8 mouse cellular contexts compared by ENCODE assay signal in the genomic region with DNA sequence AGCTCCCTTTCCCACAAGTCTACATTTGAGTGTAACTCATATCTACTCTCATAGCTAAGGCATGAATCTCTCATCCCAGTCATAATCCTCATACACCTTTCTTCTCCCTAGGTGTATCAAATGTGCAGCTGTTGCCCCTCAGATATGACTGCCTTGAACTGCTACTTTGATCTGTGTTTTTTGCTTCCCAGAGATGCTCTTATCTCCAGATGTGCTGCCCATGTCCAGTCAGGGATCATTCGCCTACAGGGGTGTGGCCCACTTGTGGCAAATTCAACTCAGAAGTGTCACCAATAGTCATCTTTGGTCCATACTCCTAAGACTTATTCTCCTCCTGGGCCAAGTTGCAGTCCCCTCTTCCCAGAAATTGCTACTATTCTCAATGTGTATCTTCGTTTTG. TPM values are rescaled to one million over a fixed set of nuclear protein-coding genes. Genes with fewer than 3 reads are reported as not detected.
DNase-seq lines count a peak whose midpoint lies in the region; ATAC-seq and TF ChIP-seq lines count a peak whose summit lies in the region.

No protein-coding gene starts in this region.

- ATAC-seq in kidney, embryonic 16.5 days (ENCODE audit: low FRiP score, low TSS enrichment): 0 out of 2 replicates have a peak, but pooled peaks have one; percentile 1
- peak; percentile 1; the same call in 1 of the 2 replicates for ATAC-seq in hindbrain, postnatal 0 days
- no peak; the same call in 1 of the 2 replicates for ATAC-seq in midbrain, embryonic 16.5 days

- H3K4me3 ChIP-seq in kidney, embryonic 16.5 days (ENCODE audit: low read length): peak overlapping the region; percentile 78
- peak overlapping the region; percentile 77 for H3K4me3 ChIP-seq in embryonic facial prominence, embryonic 10.5 days
- H3K4me3 ChIP-seq in hindbrain, postnatal 0 days (ENCODE audit: low read length): peak overlapping the region; percentile 43
- H3K4me3 ChIP-seq in midbrain, embryonic 16.5 days (ENCODE audit: low read depth, low read length): peak overlapping the region; percentile 77

- no peaks in the 10 kb centered on the region for H3K27me3 ChIP-seq in kidney, embryonic 16.5 days (ENCODE audit: insufficient read depth, low read length)
- H3K27me3 ChIP-seq in embryonic facial prominence, embryonic 10.5 days (replicated peaks; ENCODE audit: low read depth, poor library complexity, severe bottlenecking): no peaks in the 10 kb centered on the region
- H3K27me3 ChIP-seq in hindbrain, postnatal 0 days (ENCODE audit: insufficient read depth, low read length): no peaks in the 10 kb centered on the region
- no peaks in the 10 kb centered on the region for H3K27me3 ChIP-seq in midbrain, embryonic 16.5 days (ENCODE audit: control insufficient read depth, insufficient read depth, low read depth, low read length)

- no peaks in the 10 kb centered on the region for H3K4me1 ChIP-seq in kidney, embryonic 16.5 days (ENCODE audit: insufficient read depth, low read length)
- peaks cover 7% of the 10 kb centered on the region for H3K4me1 ChIP-seq in embryonic facial prominence, embryonic 10.5 days
- H3K4me1 ChIP-seq in hindbrain, postnatal 0 days (ENCODE audit: insufficient read depth, low read length): no peaks in the 10 kb centered on the region
- H3K4me1 ChIP-seq in midbrain, embryonic 16.5 days (ENCODE audit: control insufficient read depth, insufficient read depth, low read length): peaks cover 6% of the 10 kb centered on the region

- peaks cover 45% of the 10 kb centered on the region for H3K36me3 ChIP-seq in kidney, embryonic 16.5 days (ENCODE audit: insufficient read depth, low read length)
- peaks cover 72% of the 10 kb centered on the region for H3K36me3 ChIP-seq in embryonic facial prominence, embryonic 10.5 days (replicated peaks)
- H3K36me3 ChIP-seq in hindbrain, postnatal 0 days (ENCODE audit: insufficient read depth, low read length): no peaks in the 10 kb centered on the region; the same call in none of the 2 replicates
- H3K36me3 ChIP-seq in midbrain, embryonic 16.5 days (ENCODE audit: control insufficient read depth, insufficient read depth, low read length): peaks cover 35% of the 10 kb centered on the region

- H3K9me3 ChIP-seq in kidney, embryonic 16.5 days (ENCODE audit: low read length): no peaks in the 10 kb centered on the region
- H3K9me3 ChIP-seq in embryonic facial prominence, embryonic 10.5 days: 0 out of 2 replicates have a peak, but pooled peaks cover 4% of the 10 kb centered on the region
- H3K9me3 ChIP-seq in hindbrain, postnatal 0 days (ENCODE audit: low read length): no peaks in the 10 kb centered on the region
- no peaks in the 10 kb centered on the region; the same call in 1 of the 2 replicates for H3K9me3 ChIP-seq in midbrain, embryonic 16.5 days (replicated peaks; ENCODE audit: control insufficient read depth, low read length, poor library complexity, severe bottlenecking)

- H3K27ac ChIP-seq in kidney, embryonic 16.5 days (ENCODE audit: low read length): no peak overlapping the region
- peak overlapping the region; percentile 96 for H3K27ac ChIP-seq in embryonic facial prominence, embryonic 10.5 days (replicated peaks)
- peak overlapping the region; percentile 72; the same call in 1 of the 2 replicates for H3K27ac ChIP-seq in hindbrain, postnatal 0 days
- peak overlapping the region; percentile 93; the same call in 1 of the 2 replicates for H3K27ac ChIP-seq in midbrain, embryonic 16.5 days (ENCODE audit: low read length)

- 34% methylated on average over 2 of the region's 2 CpGs for WGBS in kidney, embryonic 16.5 days
- WGBS in embryonic facial prominence, embryonic 10.5 days: 32% methylated on average over 2 of the region's 2 CpGs
- WGBS in hindbrain, postnatal 0 days: 24% methylated on average over 2 of the region's 2 CpGs
- WGBS in midbrain, embryonic 16.5 days: 38% methylated on average over 2 of the region's 2 CpGs

- TF ChIP-seq CTCF in hindbrain, postnatal 0 days (IDR thresholded peaks at IDR 0.05; ENCODE audit: low read depth): no peak

- peak overlapping the region; percentile 87 for H3K9ac ChIP-seq in kidney, embryonic 16.5 days (replicated peaks; ENCODE audit: low read length)
- H3K9ac ChIP-seq in hindbrain, postnatal 0 days (replicated peaks; ENCODE audit: low read length): peak overlapping the region; percentile 70
- peak overlapping the region; percentile 91 for H3K9ac ChIP-seq in midbrain, embryonic 16.5 days (ENCODE audit: low read depth, low read length)

- DNase-seq in kidney, postnatal 4 days: no peak
- DNase-seq in embryonic facial prominence, embryonic 10.5 days (ENCODE audit: low spot score): no peak
- no peak for DNase-seq in hindbrain, postnatal 0 days (ENCODE audit: low spot score)
- no peak for DNase-seq in left cerebral cortex, adult 18-20 months (ENCODE audit: low spot score in 2 of 2)
- no peak for DNase-seq in adrenal gland, postnatal 14 days
- no peak for DNase-seq in testis, postnatal 14 days (ENCODE audit: low spot score)

- H3K4me2 ChIP-seq in kidney, embryonic 16.5 days (replicated peaks; ENCODE audit: low read depth, low read length): peak overlapping the region; percentile 72
- H3K4me2 ChIP-seq in hindbrain, postnatal 0 days (ENCODE audit: low read depth, low read length): peak overlapping the region; percentile 80
- H3K4me2 ChIP-seq in midbrain, embryonic 16.5 days (ENCODE audit: low read length): peak overlapping the region; percentile 62

RNA-seq across cellular contexts. Expression of a gene that starts 0.7 kb away (rescaled TPM):
- polyA plus RNA-seq in kidney, embryonic 16.5 days (2015; fragmentation: Nextera tagmentation; extraction: Ambion mirVana): 10.2 and 11.0 TPM in 2 replicates
- polyA plus RNA-seq in embryonic facial prominence, embryonic 10.5 days (2016; fragmentation: Nextera tagmentation; extraction: Ambion mirVana): 9.4 and 12.6 TPM in 2 replicates
- 7.2 and 7.9 TPM in 2 replicates for total RNA-seq in hindbrain, postnatal 0 days (2014; rRNA removed)
- 7.3 and 8.6 TPM in 2 replicates for polyA plus RNA-seq in hindbrain, postnatal 0 days (2015; fragmentation: Nextera tagmentation; extraction: Ambion mirVana)
- polyA plus RNA-seq in midbrain, embryonic 16.5 days (2015; fragmentation: Nextera tagmentation; extraction: Ambion mirVana): 12.9 and 15.2 TPM in 2 replicates
- 10 to 100 TPM; 16.2 to 17.1 TPM for total RNA-seq in left cerebral cortex, adult 18-20 months (2021)
- 7.4 and 10.0 TPM in 2 replicates for total RNA-seq in adrenal gland, postnatal 14 days (2021)

RNA-seq across cellular contexts. Expression of a gene that starts 0.8 kb away (rescaled TPM):
- 89.1 and 98.3 TPM in 2 replicates for polyA plus RNA-seq in kidney, embryonic 16.5 days (2015; fragmentation: Nextera tagmentation; extraction: Ambion mirVana)
- 160 and 162 TPM in 2 replicates for polyA plus RNA-seq in embryonic facial prominence, embryonic 10.5 days (2016; fragmentation: Nextera tagmentation; extraction: Ambion mirVana)
- 11.9 TPM in 2 replicates for total RNA-seq in hindbrain, postnatal 0 days (2014; rRNA removed)
- 41.7 and 45.4 TPM in 2 replicates for polyA plus RNA-seq in hindbrain, postnatal 0 days (2015; fragmentation: Nextera tagmentation; extraction: Ambion mirVana)
- polyA plus RNA-seq in midbrain, embryonic 16.5 days (2015; fragmentation: Nextera tagmentation; extraction: Ambion mirVana): 31.7 and 33.6 TPM in 2 replicates
- 1 to 10 TPM; 8.3 to 9.2 TPM for total RNA-seq in left cerebral cortex, adult 18-20 months (2021)
- total RNA-seq in adrenal gland, postnatal 14 days (2021): 27.4 and 30.2 TPM in 2 replicates

RNA-seq across cellular contexts. Expression of a gene that starts 46.6 kb away (rescaled TPM):
- 1.1 and 1.2 TPM in 2 replicates for polyA plus RNA-seq in kidney, embryonic 16.5 days (2015; fragmentation: Nextera tagmentation; extraction: Ambion mirVana)
- 1.8 and 1.9 TPM in 2 replicates for polyA plus RNA-seq in embryonic facial prominence, embryonic 10.5 days (2016; fragmentation: Nextera tagmentation; extraction: Ambion mirVana)
- total RNA-seq in hindbrain, postnatal 0 days (2014; rRNA removed): 0.84 TPM in 1 of 2 replicates, not detected in the other
- 0.19 and 0.44 TPM in 2 replicates for polyA plus RNA-seq in hindbrain, postnatal 0 days (2015; fragmentation: Nextera tagmentation; extraction: Ambion mirVana)
- 0.62 and 0.86 TPM in 2 replicates for polyA plus RNA-seq in midbrain, embryonic 16.5 days (2015; fragmentation: Nextera tagmentation; extraction: Ambion mirVana)
- under 1 TPM; 0.45 to 0.49 TPM for total RNA-seq in left cerebral cortex, adult 18-20 months (2021)
- 0.38 and 0.78 TPM in 2 replicates for total RNA-seq in adrenal gland, postnatal 14 days (2021)
